Mouse (Mus musculus) stomach, embryonic 16.5 days (tissue): ENCODE data around the gene Vmn2r40. TPM values are rescaled to one million over a fixed set of nuclear protein-coding genes. Genes with fewer than 3 reads are reported as not detected.
"Not testable (repeated sequence)": the region's sequence is repeated elsewhere in the genome, so short reads cannot be mapped to it uniquely, and the experiment has no call there.

Experiments used
- ATAC-seq: fragments of 200-750 bp; cut with Nextera tagmentation; 2 replicates; pipeline ENCODE4 v1.8.0; 2017; ENCODE audit warnings: moderate number of reproducible peaks, moderate TSS enrichment; ENCODE audit not compliant: insufficient read depth, low FRiP score
- H3K27ac ChIP-seq: fragments of 300-500 bp; sonication (generic); 2 replicates; pipeline ENCODE4 v1.5.1; 2014; ENCODE audit warnings: low read length
- H3K27me3 ChIP-seq: fragments of 300-500 bp; sonication (generic); 2 replicates; pipeline ENCODE4 v1.6.1; 2014; ENCODE audit warnings: low read length, control low read depth, mixed read lengths; ENCODE audit not compliant: control insufficient read depth, insufficient read depth
- H3K36me3 ChIP-seq: fragments of 300-500 bp; sonication (generic); 2 replicates; pipeline ENCODE4 v1.6.1; 2014; ENCODE audit warnings: low read length; ENCODE audit not compliant: control insufficient read depth, insufficient read depth
- H3K4me1 ChIP-seq: fragments of 300-500 bp; sonication (generic); 2 replicates; pipeline ENCODE4 v1.6.1; 2014; ENCODE audit warnings: low read length, control low read depth, mixed read lengths; ENCODE audit not compliant: control insufficient read depth, insufficient read depth
- H3K4me2 ChIP-seq: fragments of 300-500 bp; sonication (generic); 2 replicates; pipeline ENCODE4 v1.6.1; 2014; ENCODE audit warnings: low read depth, low read length, mixed read lengths
- H3K4me3 ChIP-seq: fragments of 300-500 bp; sonication (generic); replicated peaks from 2 replicates; pipeline ENCODE4 v1.5.1; 2014; ENCODE audit warnings: mild to moderate bottlenecking, low read length
- H3K9ac ChIP-seq: fragments of 300-500 bp; sonication (generic); 2 replicates; pipeline ENCODE4 v1.6.1; 2014; ENCODE audit warnings: low read length
- H3K9me3 ChIP-seq: fragments of 300-500 bp; sonication (generic); replicated peaks from 2 replicates; pipeline ENCODE4 v1.6.1; 2016; ENCODE audit warnings: low read length, control low read depth; ENCODE audit not compliant: control insufficient read depth
- WGBS: fragments of 180-500 bp; shearing (Covaris S2); extraction: QIAGEN DNeasy Blood & Tissue Kit; methylation state at CpG from one replicate; pipeline ENCODE4 v1.1.7; 2014; 5-methylcytosine and 5-hydroxymethylcytosine counted together
- polyA plus RNA-seq: library from polyadenylated mRNA; unstranded; fragments of >200 nt; fragmentation: Nextera tagmentation; extraction: Ambion mirVana; gene quantifications from 2 replicates; pipeline ENCODE4 v1.2.1, GENCODE M21; 2015

Gene Vmn2r40
- polyA plus RNA-seq, result not detected in 2 replicates

GRCm38 (mm10) chr7:8931335-8931734 lies at the start of gene Vmn2r40:
Gene Vmn2r40, minus strand, starts transcription at chr7:8931435.
- H3K9me3 ChIP-seq, H3K4me1 ChIP-seq, H3K27ac ChIP-seq, H3K27me3 ChIP-seq, H3K4me3 ChIP-seq, H3K9ac ChIP-seq, H3K4me2 ChIP-seq, ATAC-seq, H3K36me3 ChIP-seq: not testable (repeated sequence)
- WGBS, result no CpG with 5 or more reads among the region's 1 CpGs

Other genes with a start within 250 kb of the Vmn2r40 start
- gene Vmn2r39, start 99.4 kb upstream of the Vmn2r40 start, polyA plus RNA-seq, result not detected in 2 replicates
- gene Vmn2r38, start 166.4 kb upstream of the Vmn2r40 start, polyA plus RNA-seq, result not detected in 2 replicates